Comparison of ENCODE assay signal across 18 mouse cellular contexts in the genomic region with DNA sequence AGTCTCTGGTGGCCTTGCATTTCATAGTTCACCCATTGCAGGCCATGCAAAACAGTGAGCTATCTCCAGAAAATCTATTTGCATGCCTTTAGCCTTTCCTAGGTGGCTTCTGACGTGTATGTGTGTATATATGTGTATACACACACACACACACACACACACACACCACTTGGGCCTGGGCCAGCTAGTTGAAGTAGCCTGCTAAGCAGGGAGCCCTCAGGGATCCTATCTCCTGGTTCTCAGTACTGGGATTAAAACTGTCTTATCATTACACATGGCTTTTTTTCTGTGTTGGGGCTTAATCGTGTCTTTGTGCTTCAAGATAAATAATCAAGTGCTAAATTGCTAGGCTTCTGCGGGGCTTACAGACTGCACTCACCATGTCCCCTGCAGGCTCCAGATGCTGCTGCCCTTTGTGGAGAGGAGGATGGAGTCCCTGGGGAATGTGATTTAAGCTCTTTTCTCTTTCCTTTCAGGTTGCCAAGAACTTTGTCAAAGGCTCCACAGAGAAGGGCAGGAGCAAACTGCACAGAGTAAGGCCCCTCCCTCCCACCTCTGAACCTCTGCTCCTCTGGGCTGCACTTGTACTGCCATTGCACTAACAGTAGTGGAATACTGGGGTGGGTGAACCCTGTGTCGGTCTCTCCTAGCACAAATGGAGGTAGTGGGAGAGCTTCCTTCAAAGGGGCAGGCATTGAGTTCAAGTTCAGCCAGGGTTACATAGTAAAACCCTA. TPM values are rescaled to one million over a fixed set of nuclear protein-coding genes. Genes with fewer than 3 reads are reported as not detected.
DNase-seq lines count a peak whose midpoint lies in the region; ATAC-seq and TF ChIP-seq lines count a peak whose summit lies in the region.
"Had no signal": no experiment of that assay in that cellular context is flagged by ENCODE, and none has a peak within 500 bp of the region (broad histone marks: within the 10 kb centered on the region; RNA-seq: fewer than 3 reads in every experiment).

No protein-coding gene starts in this region.

- no peak overlapping the region for H3K9ac ChIP-seq in limb, embryonic 12.5 days (replicated peaks)
- 0 out of 2 replicates have a peak overlapping the region, but pooled peaks have one; percentile 12 for H3K9ac ChIP-seq in embryonic facial prominence, embryonic 13.5 days
- no peak overlapping the region for H3K9ac ChIP-seq in midbrain, embryonic 13.5 days (replicated peaks)
- H3K9ac ChIP-seq: neural tube, embryonic 12.5 days had no signal

- H3K4me3 ChIP-seq in limb, embryonic 12.5 days (replicated peaks), result no peak overlapping the region
- no peak overlapping the region for H3K4me3 ChIP-seq in limb, embryonic 10.5 days
- no peak overlapping the region for H3K4me3 ChIP-seq in embryonic facial prominence, embryonic 13.5 days
- H3K4me3 ChIP-seq in midbrain, embryonic 13.5 days (replicated peaks), result no peak overlapping the region
- no peak overlapping the region for H3K4me3 ChIP-seq in left cerebral cortex, adult 2 months
- H3K4me3 ChIP-seq: neural tube, embryonic 12.5 days had no signal

- ATAC-seq in limb, embryonic 12.5 days (ENCODE audit: insufficient number of reproducible peaks, insufficient read depth, low FRiP score, low TSS enrichment, low read depth), result no peak
- no peak for ATAC-seq in embryonic facial prominence, embryonic 13.5 days (ENCODE audit: insufficient number of reproducible peaks, insufficient read depth, low FRiP score, low TSS enrichment, low read depth)
- ATAC-seq in midbrain, embryonic 13.5 days, result peak; percentile 79
- ATAC-seq: activated CD4-positive, CD25-positive, alpha-beta regulatory T cell, adult 4 months; forebrain, embryonic 16.5 days; Patski had no signal

- peaks cover 89% of the 10 kb centered on the region for H3K36me3 ChIP-seq in limb, embryonic 12.5 days
- peaks cover 97% of the 10 kb centered on the region for H3K36me3 ChIP-seq in limb, embryonic 10.5 days
- H3K36me3 ChIP-seq in embryonic facial prominence, embryonic 13.5 days, result peaks cover 86% of the 10 kb centered on the region
- H3K36me3 ChIP-seq in midbrain, embryonic 13.5 days, result peaks cover 41% of the 10 kb centered on the region

- no peak for TF ChIP-seq CTCF in left cerebral cortex, adult 2 months (IDR thresholded peaks at IDR 0.05)

- intact Hi-C loops in left cerebral cortex, adult 2 months (cut with DNase I), result no loop called here

- 85% methylated on average over 4 of the region's 4 CpGs for WGBS in limb, embryonic 12.5 days
- WGBS in limb, embryonic 10.5 days, result 90% methylated on average over 4 of the region's 4 CpGs
- WGBS in embryonic facial prominence, embryonic 13.5 days, result 69% methylated on average over 4 of the region's 4 CpGs
- WGBS in midbrain, embryonic 13.5 days, result 57% methylated on average over 4 of the region's 4 CpGs

- DNase-seq in limb, embryonic 10.5 days (ENCODE audit: low spot score), result no peak
- DNase-seq in MN1 (ENCODE audit: low spot score), result peak; percentile 79
- no peak for DNase-seq in retina, postnatal 1 day
- DNase-seq in left cerebral cortex, adult 2 months (ENCODE audit: extremely low spot score in 1 of 2, low spot score in 2 of 2), result no peak
- DNase-seq: adrenal gland, postnatal 25 days; cerebellum, adult 2 months; heart, postnatal 10 days; kidney, adult 11 months; right cerebral cortex, adult 18-20 months; thymus, postnatal 36 days had no signal

- H3K27me3 ChIP-seq in limb, embryonic 12.5 days, result no peaks in the 10 kb centered on the region
- H3K27me3 ChIP-seq in limb, embryonic 10.5 days (ENCODE audit: low read depth, poor library complexity, severe bottlenecking), result no peaks in the 10 kb centered on the region
- H3K27me3 ChIP-seq in embryonic facial prominence, embryonic 13.5 days, result no peaks in the 10 kb centered on the region
- H3K27me3 ChIP-seq in midbrain, embryonic 13.5 days, result no peaks in the 10 kb centered on the region
- H3K27me3 ChIP-seq: neural tube, embryonic 12.5 days; Patski had no signal

- no peaks in the 10 kb centered on the region for H3K4me1 ChIP-seq in limb, embryonic 12.5 days (replicated peaks)
- no peaks in the 10 kb centered on the region for H3K4me1 ChIP-seq in limb, embryonic 10.5 days
- H3K4me1 ChIP-seq in embryonic facial prominence, embryonic 13.5 days, result no peaks in the 10 kb centered on the region
- H3K4me1 ChIP-seq in midbrain, embryonic 13.5 days (replicated peaks), result no peaks in the 10 kb centered on the region
- H3K4me1 ChIP-seq: neural tube, embryonic 12.5 days had no signal

- 0 out of 2 replicates have a peak overlapping the region, but pooled peaks have one; percentile 9 for H3K27ac ChIP-seq in limb, embryonic 12.5 days
- H3K27ac ChIP-seq in limb, embryonic 10.5 days, result no peak overlapping the region
- no peak overlapping the region for H3K27ac ChIP-seq in embryonic facial prominence, embryonic 13.5 days
- no peak overlapping the region for H3K27ac ChIP-seq in midbrain, embryonic 13.5 days
- H3K27ac ChIP-seq in left cerebral cortex, adult 2 months, result no peak overlapping the region
- H3K27ac ChIP-seq: macrophage; neural tube, embryonic 12.5 days had no signal

- no peaks in the 10 kb centered on the region for H3K9me3 ChIP-seq in limb, embryonic 12.5 days
- no peaks in the 10 kb centered on the region for H3K9me3 ChIP-seq in limb, embryonic 10.5 days (replicated peaks)
- no peaks in the 10 kb centered on the region for H3K9me3 ChIP-seq in embryonic facial prominence, embryonic 13.5 days
- no peaks in the 10 kb centered on the region for H3K9me3 ChIP-seq in midbrain, embryonic 13.5 days
- H3K9me3 ChIP-seq: neural tube, embryonic 12.5 days had no signal

- H3K4me2 ChIP-seq in limb, embryonic 12.5 days, result no peak overlapping the region
- H3K4me2 ChIP-seq in embryonic facial prominence, embryonic 13.5 days, result no peak overlapping the region
- no peak overlapping the region for H3K4me2 ChIP-seq in midbrain, embryonic 13.5 days (replicated peaks)
- H3K4me2 ChIP-seq: neural tube, embryonic 12.5 days had no signal

RNA-seq across cellular contexts. Expression of a gene that starts 15.9 kb away (rescaled TPM):
- 48.8 and 51.2 TPM in 2 replicates for polyA plus RNA-seq in limb, embryonic 12.5 days (2016; fragmentation: Nextera tagmentation; extraction: Ambion mirVana)
- 54.7 and 60.2 TPM in 2 replicates for polyA plus RNA-seq in limb, embryonic 10.5 days (2016; fragmentation: Nextera tagmentation; extraction: Ambion mirVana)
- polyA plus RNA-seq in embryonic facial prominence, embryonic 13.5 days (2015; fragmentation: Nextera tagmentation; extraction: Ambion mirVana), result 25.8 and 34.8 TPM in 2 replicates
- 10.1 and 11.0 TPM in 2 replicates for polyA plus RNA-seq in midbrain, embryonic 13.5 days (2015; fragmentation: Nextera tagmentation; extraction: Ambion mirVana)
- total RNA-seq in left cerebral cortex, adult 2 months (2021), result 1 to 10 TPM; 1.6 to 2.0 TPM

RNA-seq across cellular contexts. Expression of a gene that starts 18.7 kb away (rescaled TPM):
- polyA plus RNA-seq in limb, embryonic 12.5 days (2016; fragmentation: Nextera tagmentation; extraction: Ambion mirVana), result 42.0 and 46.4 TPM in 2 replicates
- polyA plus RNA-seq in limb, embryonic 10.5 days (2016; fragmentation: Nextera tagmentation; extraction: Ambion mirVana), result 33.3 and 40.3 TPM in 2 replicates
- polyA plus RNA-seq in embryonic facial prominence, embryonic 13.5 days (2015; fragmentation: Nextera tagmentation; extraction: Ambion mirVana), result 47.6 and 51.2 TPM in 2 replicates
- polyA plus RNA-seq in midbrain, embryonic 13.5 days (2015; fragmentation: Nextera tagmentation; extraction: Ambion mirVana), result 73.7 and 78.6 TPM in 2 replicates
- total RNA-seq in left cerebral cortex, adult 2 months (2021), result 10 to 100 TPM; 91.2 to 98.3 TPM

RNA-seq across cellular contexts. Expression of a gene that starts 19.7 kb away (rescaled TPM):
- 171 and 175 TPM in 2 replicates for polyA plus RNA-seq in limb, embryonic 12.5 days (2016; fragmentation: Nextera tagmentation; extraction: Ambion mirVana)
- polyA plus RNA-seq in limb, embryonic 10.5 days (2016; fragmentation: Nextera tagmentation; extraction: Ambion mirVana), result 181 and 187 TPM in 2 replicates
- polyA plus RNA-seq in embryonic facial prominence, embryonic 13.5 days (2015; fragmentation: Nextera tagmentation; extraction: Ambion mirVana), result 175 and 185 TPM in 2 replicates
- 113 and 123 TPM in 2 replicates for polyA plus RNA-seq in midbrain, embryonic 13.5 days (2015; fragmentation: Nextera tagmentation; extraction: Ambion mirVana)
- 10 to 100 TPM; 38.9 to 43.2 TPM for total RNA-seq in left cerebral cortex, adult 2 months (2021)

RNA-seq across cellular contexts. Expression of a gene that starts 23.3 kb away (rescaled TPM):
- 176 and 189 TPM in 2 replicates for polyA plus RNA-seq in limb, embryonic 12.5 days (2016; fragmentation: Nextera tagmentation; extraction: Ambion mirVana)
- polyA plus RNA-seq in limb, embryonic 10.5 days (2016; fragmentation: Nextera tagmentation; extraction: Ambion mirVana), result 205 and 213 TPM in 2 replicates
- polyA plus RNA-seq in embryonic facial prominence, embryonic 13.5 days (2015; fragmentation: Nextera tagmentation; extraction: Ambion mirVana), result 151 and 155 TPM in 2 replicates
- polyA plus RNA-seq in midbrain, embryonic 13.5 days (2015; fragmentation: Nextera tagmentation; extraction: Ambion mirVana), result 156 and 159 TPM in 2 replicates
- total RNA-seq in left cerebral cortex, adult 2 months (2021), result 100 to 1,000 TPM; 102 to 109 TPM

RNA-seq across cellular contexts. Expression of a gene that starts 50.6 kb away (rescaled TPM):
- 165 and 169 TPM in 2 replicates for polyA plus RNA-seq in limb, embryonic 12.5 days (2016; fragmentation: Nextera tagmentation; extraction: Ambion mirVana)
- 115 and 130 TPM in 2 replicates for polyA plus RNA-seq in limb, embryonic 10.5 days (2016; fragmentation: Nextera tagmentation; extraction: Ambion mirVana)
- polyA plus RNA-seq in embryonic facial prominence, embryonic 13.5 days (2015; fragmentation: Nextera tagmentation; extraction: Ambion mirVana), result 132 and 134 TPM in 2 replicates
- 159 and 182 TPM in 2 replicates for polyA plus RNA-seq in midbrain, embryonic 13.5 days (2015; fragmentation: Nextera tagmentation; extraction: Ambion mirVana)
- total RNA-seq in left cerebral cortex, adult 2 months (2021), result 10 to 100 TPM; 90.8 to 91.2 TPM
